Mouse (Mus musculus): ENCODE data around the gene Hecw1.

- TF ChIP-seq SMC3 (IDR thresholded peaks at IDR 0.05; ENCODE audit: low read depth, low read length), result no peak
- TF ChIP-seq EP300 (IDR thresholded peaks at IDR 0.05; ENCODE audit: low read depth in 1 of 2, low read length in 2 of 2), result no peak
- TF ChIP-seq RCOR1 (IDR thresholded peaks at IDR 0.05; ENCODE audit: low read depth, low read length), result no peak
- TF ChIP-seq HCFC1 (IDR thresholded peaks at IDR 0.05; ENCODE audit: low read depth, low read length), result no peak
- no peak for TF ChIP-seq ZNF384 (IDR thresholded peaks at IDR 0.05; ENCODE audit: low read depth, low read length)
- no peak for TF ChIP-seq POLR2AphosphoS2 (IDR thresholded peaks at IDR 0.05; ENCODE audit: low read length)
- no peak for TF ChIP-seq MAFK (IDR thresholded peaks at IDR 0.05; ENCODE audit: borderline replicate concordance, low read depth, low read length)
- no peak for TF ChIP-seq CHD2 (IDR thresholded peaks at IDR 0.05; ENCODE audit: low read length)
- TF ChIP-seq ELF1 (IDR thresholded peaks at IDR 0.05; ENCODE audit: low read depth, low read length), result no peak
- TF ChIP-seq CTCF (IDR thresholded peaks at IDR 0.05 in 2 of 3, conservative IDR thresholded peaks at IDR 0.05 in 1 of 3; ENCODE audit: control insufficient read depth in 1 of 3, insufficient read depth in 1 of 3, low read depth in 2 of 3, low read length in 3 of 3, poor library complexity in 1 of 3, severe bottlenecking in 1 of 3), result no peak
- TF ChIP-seq RAD21 (IDR thresholded peaks at IDR 0.05; ENCODE audit: low read depth, low read length), result no peak
Measured at GRCm38 (mm10) chr13:14428845-14429553, 94.0 kb downstream of the Hecw1 start.

Data from MEL (cell line).